In the genomic region with DNA sequence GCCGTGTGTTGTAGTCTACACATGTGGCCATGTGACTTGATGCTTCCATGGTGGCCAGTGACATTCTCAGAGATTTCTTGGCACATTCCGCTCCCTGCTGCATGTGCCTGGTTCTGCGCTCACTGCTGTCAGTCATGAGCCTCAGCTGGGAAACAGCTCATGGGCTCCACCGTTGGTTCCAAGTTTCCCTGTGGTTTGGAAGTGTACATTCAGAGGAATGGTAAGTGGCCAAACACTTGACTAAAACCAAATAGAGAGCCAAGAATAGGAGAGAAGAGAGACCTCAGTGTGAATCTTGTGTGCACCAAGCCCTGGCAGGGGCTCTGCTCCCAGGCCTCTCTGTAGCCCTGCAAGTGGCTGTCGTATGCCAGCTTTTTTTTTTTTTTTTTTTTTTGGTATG, we compare ENCODE assay signal across 20 mouse cellular contexts. TPM values are rescaled to one million over a fixed set of nuclear protein-coding genes. Genes with fewer than 3 reads are reported as not detected.
DNase-seq lines count a peak whose midpoint lies in the region; ATAC-seq and TF ChIP-seq lines count a peak whose summit lies in the region.
"Had no signal": no experiment of that assay in that cellular context is flagged by ENCODE, and none has a peak within 500 bp of the region (broad histone marks: within the 10 kb centered on the region; RNA-seq: fewer than 3 reads in every experiment).

No protein-coding gene starts in this region.

- H3K4me1 ChIP-seq in heart, embryonic 16.5 days (ENCODE audit: control insufficient read depth, insufficient read depth, low read length), result peaks cover 66% of the 10 kb centered on the region
- H3K4me1 ChIP-seq in lung, embryonic 14.5 days (ENCODE audit: insufficient read depth), result peaks cover 42% of the 10 kb centered on the region
- H3K4me1 ChIP-seq: forebrain, embryonic 13.5 days had no signal

- TF ChIP-seq POLR2A in brain, embryonic 14.5 days (IDR thresholded peaks at IDR 0.05; ENCODE audit: borderline replicate concordance, extremely low read depth, insufficient read depth, insufficient read length, poor library complexity, severe bottlenecking), result no peak

- peak overlapping the region; percentile 34 for H3K27ac ChIP-seq in heart, embryonic 16.5 days (ENCODE audit: low read length)
- H3K27ac ChIP-seq in lung, embryonic 14.5 days (ENCODE audit: low read depth), result peak overlapping the region; percentile 54; the same call in 1 of the 2 replicates
- H3K27ac ChIP-seq: embryonic facial prominence, embryonic 12.5 days; forebrain, embryonic 13.5 days; midbrain, embryonic 13.5 days; stomach, postnatal 0 days had no signal

- ATAC-seq in heart, embryonic 16.5 days (replicated peaks; ENCODE audit: extremely low read depth, insufficient read depth, low FRiP score), result no peak
- ATAC-seq in lung, embryonic 14.5 days (ENCODE audit: insufficient read depth), result peak; percentile 32; the same call in 1 of the 2 replicates
- ATAC-seq: forebrain, embryonic 13.5 days; liver, postnatal 0 days; midbrain, embryonic 13.5 days had no signal

- H3K9ac ChIP-seq in heart, embryonic 16.5 days (ENCODE audit: low read length), result no peak overlapping the region
- no peak overlapping the region for H3K9ac ChIP-seq in lung, embryonic 14.5 days
- H3K9ac ChIP-seq: embryonic facial prominence, embryonic 12.5 days; forebrain, embryonic 13.5 days; heart, embryonic 12.5 days; liver, postnatal 0 days; midbrain, embryonic 13.5 days had no signal

- no peaks in the 10 kb centered on the region for H3K27me3 ChIP-seq in heart, embryonic 16.5 days (ENCODE audit: control insufficient read depth, insufficient read depth, low read length)
- no peaks in the 10 kb centered on the region for H3K27me3 ChIP-seq in lung, embryonic 14.5 days (ENCODE audit: insufficient read depth, low read length)
- H3K27me3 ChIP-seq: embryonic facial prominence, embryonic 12.5 days; forebrain, embryonic 13.5 days; heart, embryonic 12.5 days; midbrain, embryonic 13.5 days had no signal

- DNase-seq in heart, postnatal 36 days, result no peak
- peak; percentile 76 for DNase-seq in lung, embryonic 14.5 days
- no peak for DNase-seq in lung, postnatal 10 days
- DNase-seq in brain, embryonic 14.5 days (ENCODE audit: low read depth), result peak; percentile 18
- peak; percentile 63 for DNase-seq in lung, postnatal 36 days
- no peak for DNase-seq in spleen, postnatal 10 days (ENCODE audit: low spot score in 2 of 2)
- DNase-seq in cerebellum, postnatal 4 days (ENCODE audit: low spot score in 2 of 2), result no peak
- DNase-seq: adrenal gland, postnatal 36 days; cerebellum, adult 11-12 months; cerebellum, postnatal 10 days; kidney, adult 9 months; kidney, postnatal 14 days; liver, postnatal 0 days had no signal

- WGBS in heart, embryonic 16.5 days, result 37% methylated on average over 5 of the region's 5 CpGs
- WGBS in lung, embryonic 14.5 days, result 41% methylated on average over 5 of the region's 5 CpGs

- TF ChIP-seq CTCF in lung, embryonic 14.5 days (IDR thresholded peaks at IDR 0.05; ENCODE audit: low read depth), result peak; percentile 45
- no peak for TF ChIP-seq CTCF in brain, embryonic 14.5 days (IDR thresholded peaks at IDR 0.05; ENCODE audit: borderline replicate concordance, extremely low read depth, insufficient read depth, insufficient read length)

- intact Hi-C loops in heart, postnatal 36 days (cut with DNase I), result no loop called here

- H3K4me2 ChIP-seq in heart, embryonic 16.5 days (ENCODE audit: low read depth, low read length), result no peak overlapping the region
- H3K4me2 ChIP-seq in lung, embryonic 14.5 days, result no peak overlapping the region
- H3K4me2 ChIP-seq: embryonic facial prominence, embryonic 12.5 days; forebrain, embryonic 13.5 days; heart, embryonic 12.5 days; midbrain, embryonic 13.5 days had no signal

- H3K9me3 ChIP-seq in heart, embryonic 16.5 days (replicated peaks; ENCODE audit: control insufficient read depth, low read length), result no peaks in the 10 kb centered on the region
- H3K9me3 ChIP-seq in lung, embryonic 14.5 days (ENCODE audit: low read depth, low read length), result no peaks in the 10 kb centered on the region
- H3K9me3 ChIP-seq: embryonic facial prominence, embryonic 12.5 days; forebrain, embryonic 13.5 days; heart, embryonic 12.5 days; midbrain, embryonic 13.5 days had no signal

- no peaks in the 10 kb centered on the region for H3K36me3 ChIP-seq in heart, embryonic 16.5 days (ENCODE audit: control insufficient read depth, insufficient read depth)
- peaks cover 6% of the 10 kb centered on the region; the same call in 1 of the 2 replicates for H3K36me3 ChIP-seq in lung, embryonic 14.5 days (ENCODE audit: insufficient read depth)
- H3K36me3 ChIP-seq: midbrain, embryonic 13.5 days had no signal

- H3K4me3 ChIP-seq in heart, embryonic 16.5 days (ENCODE audit: low read length), result no peak overlapping the region
- H3K4me3 ChIP-seq in lung, embryonic 14.5 days (ENCODE audit: low read depth, low read length), result no peak overlapping the region
- H3K4me3 ChIP-seq: embryonic facial prominence, embryonic 12.5 days; erythroblast, embryonic 14.5 days; forebrain, embryonic 13.5 days; heart, embryonic 12.5 days; midbrain, embryonic 13.5 days had no signal

RNA-seq across cellular contexts. Expression of gene Inpp5a, which starts 21.0 kb away (rescaled TPM):
- 47.4 and 54.8 TPM in 2 replicates for polyA plus RNA-seq in heart, embryonic 16.5 days (2015; fragmentation: Nextera tagmentation; extraction: Ambion mirVana)
- total RNA-seq in heart, postnatal 36 days (2021), result 100 to 1,000 TPM; 273 to 286 TPM
- 45.2 and 47.7 TPM in 2 replicates for polyA plus RNA-seq in lung, embryonic 14.5 days (2014; fragmentation: Nextera tagmentation; extraction: Ambion mirVana)
- polyA plus RNA-seq in brain, embryonic 14.5 days (2012; rRNA removed), result 6.2 and 17.6 TPM in 2 replicates

Comparison
In these comparisons a context has a peak if more than half of its experiments do, and no peak if none do; other contexts are left out.
1. DNase-seq: peak in lung, embryonic 14.5 days (single experiment), brain, embryonic 14.5 days (single experiment) and lung, postnatal 36 days (single experiment); none in heart, postnatal 36 days (0 of 2), lung, postnatal 10 days (single experiment), spleen, postnatal 10 days (0 of 2) and cerebellum, postnatal 4 days (0 of 2).